Mouse (Mus musculus) heart, postnatal 36 days (tissue): ENCODE results near the gene Ppp2r1b. TPM values are rescaled to one million over a fixed set of nuclear protein-coding genes. Genes with fewer than 3 reads are reported as not detected.

ENCODE experiments used
- DNase-seq, 2 experiments: peaks; one replicate each; pipeline ENCODE4 v3.0.0; 2021 to 2022
- intact Hi-C: fragments of 180-260 bp; cut with DNase I; formaldehyde crosslinking; loops from one replicate; pipeline ENCODE4 v1.15.1; 2025
- total RNA-seq, 2 experiments: library from RNA; stranded (reverse); gene quantifications; 2 replicates each; pipeline ENCODE4 v1.2.3; 2021

Gene Ppp2r1b
- total RNA-seq, 2 experiments from 2014 or later, result 11.4 to 12.5 TPM

DNA sequence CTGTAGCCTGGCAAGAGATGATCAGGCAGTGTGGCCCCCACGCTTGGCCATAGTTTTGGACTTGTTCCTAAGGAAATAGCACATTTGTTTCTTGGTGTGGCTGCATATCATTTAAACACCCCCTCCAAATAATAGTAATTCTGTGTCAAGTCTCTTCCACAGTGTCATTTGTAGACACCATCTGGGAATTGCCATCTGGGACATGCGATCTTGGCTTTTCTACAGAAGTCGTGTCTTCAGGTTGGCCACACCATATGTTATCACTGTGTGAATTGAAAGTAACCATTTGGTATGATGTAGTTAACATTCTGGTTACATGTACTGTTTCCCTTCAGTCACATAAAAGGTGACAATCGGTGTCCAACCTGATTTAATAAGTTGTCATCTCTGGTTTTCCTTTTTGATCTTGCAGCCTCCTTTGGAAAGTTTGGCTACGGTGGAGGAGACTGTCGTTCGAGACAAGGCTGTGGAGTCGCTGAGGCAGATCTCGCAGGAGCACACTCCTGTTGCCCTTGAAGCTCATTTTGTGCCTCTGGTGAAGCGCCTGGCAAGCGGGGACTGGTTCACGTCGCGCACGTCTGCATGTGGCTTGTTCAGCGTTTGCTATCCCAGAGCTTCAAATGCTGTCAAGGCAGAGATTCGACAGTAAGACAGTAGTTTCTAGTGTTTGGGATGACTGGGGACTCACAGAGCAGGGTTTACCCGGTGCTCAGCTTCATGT, 16.2 kb downstream of the Ppp2r1b start:
- intact Hi-C loops, result no loop called here

DNA sequence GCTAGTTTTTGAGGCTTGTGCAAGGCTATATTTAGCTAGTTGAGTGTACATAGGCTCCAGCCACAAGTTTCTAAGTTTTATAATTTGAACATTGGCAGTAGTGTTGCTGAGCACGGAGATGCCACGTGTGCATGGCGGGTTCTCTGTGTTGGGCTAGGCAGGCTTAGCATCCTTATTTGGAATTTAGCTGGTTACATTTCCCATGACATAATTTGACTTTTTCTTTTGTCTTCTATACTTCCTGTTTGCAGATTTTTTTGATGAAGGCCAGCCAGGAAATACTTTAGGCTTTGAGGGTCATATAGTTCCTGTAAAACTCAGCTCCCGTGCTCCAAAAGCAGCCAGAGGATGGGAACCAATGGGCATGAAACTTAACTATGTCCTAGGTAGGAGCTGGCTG, 18.7 kb downstream of the Ppp2r1b start:
- DNase-seq, result no peak

More for the DNA sequence above, 16.2 kb downstream of the Ppp2r1b start:
- DNase-seq, result no peak

DNA sequence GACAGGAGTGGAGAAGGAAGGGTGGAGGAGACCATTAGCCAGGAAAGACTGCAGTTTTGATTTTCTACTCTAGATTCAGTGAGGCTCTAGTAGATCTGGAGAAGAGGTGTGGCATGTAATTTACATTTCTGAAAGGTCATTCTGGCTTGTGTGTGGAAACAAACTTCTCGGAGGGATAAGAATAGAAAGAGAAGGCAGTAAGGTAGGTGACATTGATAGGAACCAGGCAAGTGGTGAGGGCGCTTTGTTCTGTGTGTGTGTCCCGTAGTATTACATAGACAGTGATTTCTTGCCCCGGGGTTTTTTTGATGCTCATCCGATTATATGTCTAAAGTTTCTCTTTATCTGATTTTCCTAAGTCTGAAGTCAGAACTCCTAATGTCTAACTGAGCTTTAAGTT, 19.8 kb downstream of the Ppp2r1b start:
- DNase-seq, result no peak
- intact Hi-C loops, result no loop called here

More for the DNA sequence above, 18.7 kb downstream of the Ppp2r1b start:
- intact Hi-C loops, result no loop called here

DNA sequence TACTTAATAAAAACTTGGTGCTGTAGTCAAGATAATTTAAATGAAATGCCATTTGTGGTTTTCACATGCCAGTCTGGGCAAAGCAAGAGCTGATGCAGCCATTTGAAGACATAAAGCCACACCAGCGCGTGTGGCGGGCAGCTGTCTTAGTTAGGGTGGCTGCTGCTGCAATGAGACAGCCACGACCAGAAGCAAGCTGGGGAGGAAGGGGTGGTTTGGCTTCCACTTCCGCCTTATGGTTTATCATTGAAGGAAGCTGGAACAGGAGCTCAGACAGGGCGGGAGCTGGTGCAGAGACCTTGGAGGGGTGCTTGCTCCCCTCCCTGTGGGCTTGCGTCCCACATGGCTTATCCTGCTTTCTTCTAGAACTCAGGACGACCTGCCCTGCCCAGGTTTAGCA, 20.7 kb downstream of the Ppp2r1b start:
- intact Hi-C loops, result no loop called here

DNA sequence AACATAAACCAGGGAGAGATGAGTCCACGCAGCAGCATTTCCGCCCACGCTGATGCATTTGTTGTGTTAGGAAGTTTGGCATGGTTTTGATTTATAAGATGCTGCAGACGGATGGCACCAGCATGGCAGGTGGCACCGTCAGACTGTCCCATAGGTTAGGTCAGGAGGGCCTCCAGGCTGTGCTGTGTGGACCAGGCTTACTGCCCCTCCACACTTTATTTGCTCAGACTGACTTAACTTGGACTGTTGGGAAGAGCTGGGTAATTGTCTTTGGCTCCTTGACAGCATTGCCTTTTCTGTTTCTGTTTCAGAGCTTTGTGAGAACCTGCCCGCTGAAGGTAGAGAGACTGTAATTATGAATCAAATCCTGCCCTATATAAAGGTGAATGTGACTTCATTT, 21.9 kb downstream of the Ppp2r1b start:
- no peak for DNase-seq

More for the DNA sequence above, 20.7 kb downstream of the Ppp2r1b start:
- no peak for DNase-seq

DNA sequence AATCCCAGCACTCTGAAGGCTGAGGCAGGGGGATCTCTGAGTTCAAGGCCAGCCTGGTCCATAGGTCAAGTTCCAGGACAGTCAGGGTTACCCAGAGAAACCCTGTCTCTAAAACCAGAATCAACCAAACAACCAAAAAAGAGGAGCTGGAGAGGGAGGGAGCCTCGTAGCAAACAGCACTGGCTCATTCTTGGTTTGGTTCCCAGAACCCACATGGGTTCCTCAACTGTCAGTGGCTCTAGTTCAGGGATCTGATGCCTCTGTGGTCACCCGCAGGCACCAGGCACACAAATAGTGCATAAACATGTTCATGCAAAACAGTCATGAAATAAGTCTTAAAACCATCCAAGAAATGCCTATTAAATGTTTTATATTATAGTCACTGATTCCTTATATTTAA, 23.1 kb downstream of the Ppp2r1b start:
- DNase-seq, result no peak
- intact Hi-C loops, result no loop called here

More for the DNA sequence above, 21.9 kb downstream of the Ppp2r1b start:
- intact Hi-C loops, result no loop called here

DNA sequence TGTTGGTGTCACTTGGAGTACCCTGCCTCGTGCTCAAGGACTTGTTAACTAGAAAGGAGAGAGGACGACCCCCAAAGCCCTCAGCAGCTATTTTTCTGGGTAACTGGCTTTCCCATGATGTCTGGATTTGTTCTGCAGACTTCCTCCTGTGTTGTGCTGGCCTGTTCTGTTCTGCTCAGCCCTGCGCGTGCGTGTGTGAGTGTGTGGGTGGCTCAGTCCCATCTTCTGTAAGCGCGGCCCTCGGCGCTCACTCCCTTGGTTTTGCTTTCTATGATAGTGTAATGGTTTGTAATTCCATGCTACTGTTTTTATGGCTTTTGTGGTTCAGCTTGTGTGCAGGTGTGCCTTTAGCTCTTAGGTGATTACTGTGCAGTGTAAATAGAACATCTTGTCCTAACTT, 28.1 kb downstream of the Ppp2r1b start:
- no peak for DNase-seq
- intact Hi-C loops, result no loop called here

DNA sequence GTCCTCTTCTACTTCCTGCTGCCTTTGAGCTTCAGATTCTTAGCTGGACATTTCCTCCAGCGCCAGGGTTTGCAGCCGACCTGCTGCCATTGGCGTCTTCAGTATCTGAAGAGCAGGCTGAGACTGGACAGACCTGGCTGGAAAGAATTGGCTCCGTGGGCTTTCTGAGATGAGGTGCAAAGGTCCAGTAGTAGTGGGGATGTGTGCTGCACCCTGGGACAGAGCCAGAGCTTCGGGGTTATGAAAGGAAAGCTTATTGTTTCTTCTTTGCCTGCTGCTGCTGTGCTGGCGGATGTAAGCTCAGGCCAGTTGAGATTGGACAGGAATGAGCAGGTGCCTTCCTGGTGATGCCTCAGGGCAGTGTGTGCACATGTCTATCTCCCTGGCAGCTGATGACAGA, 28.9 kb downstream of the Ppp2r1b start:
- intact Hi-C loops, result no loop called here
- DNase-seq, result no peak

DNA sequence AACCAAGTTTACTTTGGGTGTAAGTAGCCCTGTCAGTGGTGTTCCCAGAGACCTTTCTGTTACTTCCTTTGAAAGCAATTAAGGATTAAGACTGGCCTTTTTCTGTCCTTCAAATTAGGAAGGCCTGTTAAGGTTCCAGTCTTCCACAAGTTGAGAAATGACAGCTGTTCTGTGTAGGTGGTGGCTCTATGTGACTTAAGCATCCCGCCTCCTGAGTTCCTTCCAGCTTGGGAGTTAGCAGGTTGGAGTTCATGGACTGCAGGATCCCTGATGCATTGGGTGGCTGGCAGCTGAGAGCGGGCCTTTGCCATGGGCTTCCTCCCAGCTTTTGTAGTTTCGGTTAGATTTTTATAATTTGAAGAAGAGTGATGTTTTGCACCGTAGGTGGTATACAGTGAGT, 30.4 kb downstream of the Ppp2r1b start:
- intact Hi-C loops, result no loop called here
- DNase-seq, result no peak

DNA sequence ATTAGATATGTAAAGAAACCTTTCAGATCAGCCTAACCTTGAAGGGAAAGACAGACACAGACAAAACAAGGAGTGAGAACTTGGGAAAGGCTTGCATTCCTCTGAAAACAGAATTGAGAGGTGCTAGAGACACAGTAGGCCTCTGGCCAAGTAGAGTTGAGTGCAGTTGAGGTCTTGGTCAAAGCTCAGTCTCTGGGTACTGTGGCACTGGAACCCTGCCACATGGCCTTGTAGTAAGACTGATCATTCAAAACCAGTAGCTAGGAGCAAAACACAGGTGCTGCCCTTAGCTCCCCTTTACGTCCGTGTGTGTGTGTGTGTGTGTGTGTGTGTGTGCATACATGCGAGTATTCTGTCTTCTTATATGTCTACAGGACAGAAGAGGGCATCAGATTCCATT, 31.2 kb downstream of the Ppp2r1b start:
- no peak for DNase-seq
- intact Hi-C loops, result no loop called here

DNA sequence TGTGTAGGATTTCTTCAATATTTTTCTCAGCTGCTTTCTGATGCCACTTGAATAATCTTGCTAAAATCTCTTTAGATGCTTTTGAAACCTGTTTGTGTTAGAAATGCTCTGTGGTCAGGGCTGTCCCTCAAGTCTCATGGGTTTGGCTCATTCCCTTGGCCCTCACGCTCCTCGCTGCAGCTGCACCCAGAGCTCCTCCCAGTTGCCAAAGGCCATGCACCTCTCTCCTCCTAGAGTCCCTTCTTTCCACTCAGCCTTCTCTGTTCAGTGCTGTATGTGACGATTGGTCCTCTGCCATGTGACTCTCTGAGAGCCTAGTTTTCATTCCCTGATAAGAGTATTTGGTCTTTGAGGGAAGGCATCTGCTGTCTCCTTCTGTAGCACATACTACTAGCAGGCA, 32.3 kb downstream of the Ppp2r1b start:
- intact Hi-C loops, result no loop called here

DNA sequence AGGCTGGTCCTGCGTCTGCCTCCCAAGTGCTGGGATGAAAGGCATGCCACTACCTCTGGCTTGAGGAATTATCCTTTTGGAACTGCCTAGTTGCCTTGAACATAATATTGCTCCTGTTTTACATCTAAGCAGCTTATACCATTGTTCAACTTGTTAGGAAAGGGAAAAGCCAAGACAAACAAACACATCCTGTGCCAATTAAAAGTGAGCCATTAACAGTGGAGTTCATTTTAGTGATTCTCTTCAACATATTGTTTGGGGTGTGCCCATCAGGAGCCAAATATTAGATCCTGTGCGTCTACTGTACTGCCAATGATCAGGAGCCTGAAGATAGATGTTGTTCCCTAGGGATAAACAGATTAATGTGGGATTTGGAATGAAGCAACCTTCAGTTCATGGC, 37.1 kb downstream of the Ppp2r1b start:
- DNase-seq, result no peak
- intact Hi-C loops, result no loop called here

More for the DNA sequence above, 32.3 kb downstream of the Ppp2r1b start:
- DNase-seq, result no peak

DNA sequence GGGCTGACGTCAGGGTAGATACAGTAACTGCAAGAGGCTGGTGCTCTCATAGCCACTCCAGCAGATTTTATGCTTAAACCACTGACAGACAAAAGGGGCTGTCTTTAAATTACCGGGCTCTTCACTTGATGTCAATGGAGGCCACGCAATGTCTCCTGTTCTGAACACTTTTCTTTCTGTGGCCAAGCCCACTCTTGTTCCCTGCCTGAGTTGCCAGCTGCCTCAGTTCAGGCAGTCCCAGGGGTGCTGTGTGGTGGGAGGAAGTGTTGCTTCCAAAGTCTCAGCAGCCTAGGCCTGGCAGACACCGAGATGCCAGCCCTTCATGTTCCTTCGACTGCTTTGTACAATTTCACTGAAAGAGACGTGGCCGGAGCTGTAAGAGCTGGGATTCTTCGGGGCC, 39.0 kb downstream of the Ppp2r1b start:
- DNase-seq, result peak; percentile 28 to 37
- intact Hi-C loops, result no loop called here

DNA sequence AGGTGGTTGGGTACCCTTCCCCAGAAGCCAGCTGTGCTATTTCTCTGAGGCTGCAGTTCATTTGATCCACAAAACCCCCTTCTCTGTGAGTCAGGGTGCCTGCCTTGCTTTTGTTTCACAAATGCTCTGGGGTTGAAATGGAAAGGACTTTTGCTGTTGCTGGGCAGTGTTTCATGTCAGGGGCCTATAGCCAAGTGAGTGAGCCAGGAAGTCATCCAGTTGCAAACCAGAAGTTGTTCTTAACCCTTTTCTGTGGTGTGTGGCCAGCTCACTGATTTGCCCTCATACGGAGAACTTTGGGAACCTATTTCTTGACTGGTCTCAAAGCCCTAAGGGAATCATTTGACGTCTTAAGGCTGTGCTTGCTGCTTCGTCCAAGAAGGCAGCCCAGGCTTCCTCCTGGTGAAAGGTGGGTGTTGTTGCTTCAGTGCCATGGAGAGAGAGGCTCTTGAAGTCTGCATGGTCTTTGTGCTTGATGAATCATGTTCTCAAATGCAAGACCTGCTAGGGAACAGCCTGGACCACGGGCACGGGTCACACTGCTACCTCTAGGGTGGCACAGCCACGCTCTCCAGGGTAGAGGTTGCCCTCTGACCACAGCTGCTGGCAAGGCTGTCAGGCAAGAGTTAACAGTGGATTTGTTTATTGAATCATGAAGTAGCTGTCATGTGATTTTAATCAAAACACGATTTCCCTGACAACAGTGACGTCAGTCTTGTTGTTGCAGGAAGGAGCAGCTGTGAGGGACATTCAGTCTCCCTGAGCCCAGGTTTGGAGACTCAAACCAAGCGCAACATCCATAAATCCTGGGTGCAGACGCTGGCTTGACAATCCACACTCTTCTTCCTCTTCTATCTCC, 39.9 kb downstream of the Ppp2r1b start:
- intact Hi-C loops, result no loop called here
- peak; percentile 63 to 69 for DNase-seq

DNA sequence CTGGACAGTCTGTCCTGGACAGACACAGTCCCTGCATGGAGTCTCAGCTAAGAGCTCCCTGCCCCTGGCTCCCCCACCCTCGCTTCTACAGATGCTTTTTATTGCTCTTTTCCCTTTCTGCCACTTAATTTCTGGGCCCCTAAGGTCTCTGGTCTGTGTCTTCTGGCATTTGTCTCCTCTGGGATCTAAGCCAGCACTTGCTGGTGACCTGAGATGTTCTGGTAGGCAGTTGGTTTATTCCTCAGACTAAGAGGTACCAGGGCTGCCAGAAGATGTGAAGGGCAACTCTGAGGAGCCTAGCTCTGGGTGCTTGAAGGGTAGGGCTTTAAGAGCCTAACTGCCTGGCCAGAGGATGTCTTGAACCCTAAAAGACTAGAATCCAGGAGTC, 40.5 kb downstream of the Ppp2r1b start:
- intact Hi-C loops, result no loop called here
- DNase-seq, result peak in 1 of 2 experiments; percentile 25

DNA sequence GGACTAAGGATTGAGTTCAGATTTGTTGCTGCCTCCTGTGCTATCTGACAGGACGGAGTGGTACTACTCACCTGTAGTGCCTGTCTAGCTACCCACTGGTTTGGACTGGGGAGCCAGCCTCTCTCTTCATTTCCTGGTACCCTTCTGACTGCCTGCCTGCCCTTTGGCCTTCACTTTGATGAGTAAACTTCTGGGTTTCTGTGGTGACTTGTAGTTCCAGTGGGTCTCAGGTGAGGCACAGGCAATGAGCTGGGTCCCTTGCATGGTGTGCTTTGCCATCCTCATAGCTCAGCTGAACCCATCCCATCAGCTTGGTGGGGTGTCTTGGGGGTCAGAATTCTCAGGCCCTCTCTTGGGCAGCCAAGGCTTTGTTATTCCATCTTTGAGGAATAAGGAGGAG, 41.8 kb downstream of the Ppp2r1b start:
- no peak for DNase-seq
- intact Hi-C loops, result no loop called here

DNA sequence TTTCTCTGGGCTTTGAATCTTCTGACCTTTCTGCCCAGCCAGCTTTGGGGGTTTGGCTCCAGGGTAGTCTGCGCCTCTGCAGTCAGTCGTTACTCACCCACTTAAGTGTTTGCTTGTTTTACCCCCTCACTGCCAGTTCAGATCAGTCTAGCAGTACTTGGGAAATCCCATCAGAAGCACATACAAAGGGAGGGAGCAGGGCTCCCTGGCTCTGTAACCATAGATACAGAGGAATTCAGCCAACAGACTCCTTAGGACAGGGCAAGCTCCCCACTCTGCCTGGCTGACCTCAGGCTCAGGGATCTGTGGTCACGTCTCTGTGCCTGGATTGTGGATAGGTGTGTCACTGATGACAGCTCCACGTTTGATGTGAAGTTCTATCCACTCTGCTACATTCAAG, 42.2 kb downstream of the Ppp2r1b start:
- intact Hi-C loops, result no loop called here
- peak in 1 of 2 experiments; percentile 38 for DNase-seq

DNA sequence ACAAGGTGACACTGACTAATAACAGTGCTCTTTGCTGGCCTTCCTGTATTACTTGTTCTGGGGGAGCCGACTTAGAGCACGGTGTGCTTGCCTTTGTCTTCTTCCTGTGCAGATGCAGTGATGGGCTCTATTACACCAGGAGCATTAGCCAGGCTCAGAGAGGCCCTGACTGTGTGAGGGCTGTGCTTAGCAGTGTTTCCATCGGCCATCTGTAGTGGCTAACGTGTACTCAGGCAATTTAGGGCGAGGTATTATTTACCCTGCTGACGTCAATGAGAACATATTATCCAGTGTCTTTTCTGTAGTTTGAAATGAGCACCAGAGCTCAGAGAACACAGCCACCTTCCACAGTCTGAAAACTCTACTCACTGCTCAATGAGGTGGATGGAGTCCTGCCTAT, 44.1 kb downstream of the Ppp2r1b start:
- intact Hi-C loops, result no loop called here
- no peak for DNase-seq

DNA sequence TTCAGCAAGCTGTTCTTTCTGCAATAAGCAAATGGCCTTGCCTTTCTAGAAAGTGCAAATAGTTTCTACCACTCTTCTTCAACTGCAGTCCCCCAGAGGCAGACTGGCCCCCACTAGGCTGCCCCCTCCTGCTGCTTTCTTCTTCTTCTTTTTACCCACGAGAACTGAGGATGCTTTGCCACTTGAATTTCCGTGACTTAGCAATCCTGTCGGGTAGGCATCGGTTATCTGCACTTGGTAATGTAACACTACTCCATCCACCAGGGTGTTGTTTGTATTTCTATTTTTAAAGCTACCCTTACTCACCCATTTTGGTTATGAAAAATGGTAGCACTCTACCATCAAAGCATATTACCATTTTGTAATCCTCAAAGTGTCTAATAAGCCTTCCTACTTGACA, 44.9 kb downstream of the Ppp2r1b start:
- intact Hi-C loops, result no loop called here
- DNase-seq, result no peak

DNA sequence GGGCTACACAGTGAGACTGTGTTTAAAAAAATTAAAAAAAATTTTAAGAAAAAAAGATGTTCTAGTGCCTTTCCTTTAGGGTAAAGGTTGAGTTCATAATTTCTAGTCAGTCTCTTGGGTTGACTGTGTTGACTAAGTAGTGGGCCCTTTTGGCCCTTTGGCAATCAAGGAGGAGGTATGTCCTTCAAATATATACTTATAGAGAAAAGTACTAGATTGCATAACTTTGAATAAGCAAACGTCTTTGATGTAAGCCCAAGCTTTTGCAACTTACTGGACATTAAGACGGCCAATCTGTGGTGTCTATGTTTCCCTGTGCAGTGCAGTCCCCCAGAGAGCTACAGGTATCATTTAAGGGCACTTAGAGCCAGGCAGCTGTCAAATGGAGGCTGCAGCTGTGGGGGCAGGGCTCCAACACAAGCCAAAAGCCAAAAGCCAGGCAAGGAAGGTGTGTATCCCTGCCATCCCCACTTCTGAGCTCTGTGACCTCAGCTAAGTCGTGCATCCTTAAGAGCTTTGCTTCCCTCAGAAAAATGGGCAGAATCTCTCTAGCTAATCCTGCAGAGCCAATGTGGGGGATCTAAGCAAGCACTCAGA, 45.5 kb downstream of the Ppp2r1b start:
- intact Hi-C loops, result no loop called here

DNA sequence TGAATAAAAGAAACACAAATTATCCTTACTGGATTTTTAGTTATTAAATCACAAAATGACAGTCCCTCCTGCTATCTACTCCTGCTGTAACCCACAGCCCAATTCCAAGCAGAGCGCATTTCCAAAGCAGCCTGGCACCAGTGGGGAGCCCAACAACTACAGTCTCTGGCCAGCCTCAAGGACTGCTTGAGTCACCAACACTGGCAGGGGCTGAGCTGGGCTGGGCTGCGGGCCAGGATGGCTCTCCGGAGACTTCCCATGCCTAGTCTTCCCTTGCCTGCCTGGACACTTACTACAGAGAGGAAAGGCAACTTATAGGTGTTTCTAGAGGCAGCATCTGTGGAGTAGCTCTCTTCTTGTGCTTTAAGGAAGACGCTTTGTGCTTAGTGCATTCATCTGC, 48.6 kb downstream of the Ppp2r1b start:
- intact Hi-C loops, result no loop called here
- peak; percentile 73 to 75 for DNase-seq

More for the DNA sequence above, 45.5 kb downstream of the Ppp2r1b start:
- DNase-seq, result no peak
